Mouse (Mus musculus) forebrain, embryonic 16.5 days (tissue): ENCODE measurements at regions not wholly inside any gene's neighbourhood (a gene's known extent, or its start where the extent isn't known, plus 50 kb on each side); places are given as distances from the start of the nearest gene placed in this dataset.

ENCODE experiments used
- ATAC-seq: fragments of 200-750 bp; cut with Nextera tagmentation; 2 replicates; pipeline ENCODE4 v1.8.0; 2017; ENCODE audit warnings: mild to moderate bottlenecking, moderate library complexity
- H3K27ac ChIP-seq: fragments of 300-500 bp; sonication (generic); 2 replicates; pipeline ENCODE4 v1.5.1; 2014; ENCODE audit warnings: low read length, control low read depth
- H3K27me3 ChIP-seq: fragments of 300-500 bp; sonication (generic); replicated peaks from 2 replicates; pipeline ENCODE4 v1.6.1; 2014; ENCODE audit warnings: low read length; ENCODE audit not compliant: control insufficient read depth, insufficient read depth
- H3K36me3 ChIP-seq: fragments of 300-500 bp; sonication (generic); 2 replicates; pipeline ENCODE4 v1.6.1; 2014; ENCODE audit not compliant: control insufficient read depth, insufficient read depth
- H3K4me1 ChIP-seq: fragments of 300-500 bp; sonication (generic); replicated peaks from 2 replicates; pipeline ENCODE4 v1.6.1; 2014; ENCODE audit warnings: low read length; ENCODE audit not compliant: control insufficient read depth, insufficient read depth
- H3K4me2 ChIP-seq: fragments of 300-500 bp; sonication (generic); 2 replicates; pipeline ENCODE4 v1.6.1; 2014; ENCODE audit warnings: mild to moderate bottlenecking, low read length, control low read depth
- H3K4me3 ChIP-seq: fragments of 300-500 bp; sonication (generic); replicated peaks from 2 replicates; pipeline ENCODE4 v1.5.1; 2014; ENCODE audit warnings: mild to moderate bottlenecking, low read length, control low read depth
- H3K9ac ChIP-seq: fragments of 300-500 bp; sonication (generic); replicated peaks from 2 replicates; pipeline ENCODE4 v1.6.1; 2014; ENCODE audit warnings: low read depth, low read length, control low read depth
- H3K9me3 ChIP-seq: fragments of 300-500 bp; sonication (generic); 2 replicates; pipeline ENCODE4 v1.6.1; 2016; ENCODE audit warnings: low read length; ENCODE audit not compliant: control insufficient read depth
- WGBS: fragments of 180-500 bp; shearing (Covaris S2); extraction: QIAGEN DNeasy Blood & Tissue Kit; methylation state at CpG from one replicate; pipeline ENCODE4 v1.1.7; 2014; 5-methylcytosine and 5-hydroxymethylcytosine counted together

DNA sequence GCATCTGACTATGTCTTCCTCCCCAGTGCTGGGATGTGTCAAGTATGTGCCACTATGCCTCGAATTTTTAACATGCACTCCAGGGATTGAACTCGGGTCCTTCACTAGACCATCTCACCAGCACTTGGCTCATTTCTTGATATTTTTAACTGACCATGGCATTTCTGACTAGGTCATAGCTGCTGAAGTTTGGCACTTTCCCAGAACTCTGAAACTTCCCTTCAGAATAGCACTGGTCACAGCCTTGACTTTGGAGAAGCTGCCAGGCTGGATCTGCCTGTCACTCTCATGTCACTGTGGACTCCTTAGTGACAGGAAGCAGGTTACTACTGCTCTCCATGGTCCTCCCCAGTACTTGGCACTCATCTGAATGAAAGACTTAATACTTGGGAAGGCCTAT lies 146.7 kb downstream of the Ppp4r2 start:
- no peak for ATAC-seq
- Histone ChIP-seq H3K4me2 (no peak overlapping the region), H3K36me3 (no peaks in the 10 kb centered on the region), H3K4me1 (peaks cover 8% of the 10 kb centered on the region), H3K4me3 (no peak overlapping the region), H3K9ac (no peak overlapping the region), H3K9me3 (no peaks in the 10 kb centered on the region), H3K27ac (no peak overlapping the region), H3K27me3 (no peaks in the 10 kb centered on the region)
- WGBS = 88% methylated on average over 2 of the region's 2 CpGs

DNA sequence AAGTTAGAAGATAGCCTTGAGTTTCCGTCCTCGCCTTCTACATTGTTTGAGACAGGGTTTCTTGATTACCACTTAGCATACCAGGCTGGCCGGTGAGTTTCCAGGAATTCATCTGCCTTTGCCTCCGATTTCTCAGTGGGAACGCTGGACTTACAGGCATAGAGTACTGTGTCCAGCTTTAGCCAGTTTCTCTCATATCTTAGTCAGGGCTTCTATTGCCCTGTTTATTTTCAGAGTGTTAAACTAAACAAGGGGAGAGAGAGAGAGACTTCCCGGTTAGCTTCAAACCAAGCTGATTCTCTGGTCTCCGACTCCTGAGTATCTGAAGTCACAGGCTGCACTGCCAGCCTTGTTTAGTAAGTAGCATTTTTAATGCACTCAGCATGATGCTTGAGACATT lies 151.4 kb downstream of the Ppp4r2 start:
- no peaks in the 10 kb centered on the region for H3K4me1 ChIP-seq
- no peaks in the 10 kb centered on the region for H3K27me3 ChIP-seq

DNA sequence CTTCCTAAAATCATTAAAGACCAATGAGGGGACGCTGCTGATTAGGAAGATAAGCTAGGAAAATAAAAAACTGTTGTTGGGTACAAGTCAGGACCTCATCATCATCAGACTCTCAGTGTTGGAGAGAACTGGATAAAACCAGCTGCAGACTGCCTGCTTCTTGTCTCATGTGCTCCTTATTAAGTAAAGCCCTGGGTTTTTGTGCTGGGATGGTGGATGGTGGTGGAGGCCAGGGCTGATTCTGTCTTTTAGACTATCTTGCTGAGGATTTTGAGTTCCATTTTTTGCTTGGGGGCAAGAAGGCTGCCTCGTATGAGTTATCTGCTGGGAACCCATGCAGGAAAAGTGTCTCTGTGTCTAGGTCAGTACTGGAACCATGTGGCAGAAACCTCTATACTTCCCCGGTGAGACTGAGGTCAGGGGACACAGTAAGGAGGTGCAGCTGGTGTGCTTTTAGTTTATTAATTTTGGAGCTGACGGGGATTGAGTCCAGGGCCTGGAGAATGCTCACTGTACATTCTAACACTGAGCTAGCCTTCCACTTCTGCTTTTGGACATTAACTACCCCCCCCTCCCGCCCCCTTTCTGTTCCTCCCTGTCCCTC lies 152.0 kb downstream of the Ppp4r2 start:
- no peaks in the 10 kb centered on the region for H3K36me3 ChIP-seq
- no peak for ATAC-seq
- no peaks in the 10 kb centered on the region for H3K4me1 ChIP-seq
- H3K9me3 ChIP-seq = no peaks in the 10 kb centered on the region
- 77% methylated on average over 5 of the region's 5 CpGs for WGBS
- H3K27ac ChIP-seq = no peak overlapping the region
- H3K27me3 ChIP-seq = no peaks in the 10 kb centered on the region
- H3K9ac ChIP-seq = no peak overlapping the region
- H3K4me2 ChIP-seq = no peak overlapping the region
- no peak overlapping the region for H3K4me3 ChIP-seq

More for the DNA sequence above, 151.4 kb downstream of the Ppp4r2 start:
- ATAC-seq = no peak
- Histone ChIP-seq H3K9ac (no peak overlapping the region), H3K9me3 (no peaks in the 10 kb centered on the region), H3K4me3 (no peak overlapping the region), H3K4me2 (no peak overlapping the region), H3K36me3 (no peaks in the 10 kb centered on the region), H3K27ac (no peak overlapping the region)
- 79% methylated on average over 7 of the region's 7 CpGs for whole genome bisulfite sequencing

DNA sequence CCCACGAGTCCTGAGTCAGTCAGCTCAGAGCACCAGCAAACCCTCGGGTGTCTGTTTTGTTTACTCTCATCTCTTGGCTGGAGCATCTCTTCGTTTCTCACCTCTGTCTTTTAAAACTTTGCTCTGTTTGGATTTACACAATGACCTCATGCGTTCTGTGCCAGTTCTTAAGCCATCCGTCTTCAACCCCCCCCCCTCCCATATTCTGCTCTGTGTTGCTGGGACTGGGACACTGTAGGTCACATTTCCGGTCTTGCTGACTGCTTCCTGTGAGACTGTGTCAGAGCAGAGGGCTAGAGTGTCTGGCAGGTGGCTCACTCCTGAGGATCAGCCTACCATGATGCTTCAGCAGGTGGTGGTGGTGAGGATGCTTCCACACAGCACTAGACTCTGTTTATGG lies 155.1 kb downstream of the Ppp4r2 start:
- Histone ChIP-seq H3K27me3 (no peaks in the 10 kb centered on the region), H3K4me1 (no peaks in the 10 kb centered on the region), H3K9ac (no peak overlapping the region), H3K27ac (no peak overlapping the region), H3K4me2 (no peak overlapping the region), H3K36me3 (no peaks in the 10 kb centered on the region), H3K9me3 (no peaks in the 10 kb centered on the region), H3K4me3 (no peak overlapping the region)
- ATAC-seq = no peak
- 75% methylated on average over 6 of the region's 6 CpGs for WGBS

DNA sequence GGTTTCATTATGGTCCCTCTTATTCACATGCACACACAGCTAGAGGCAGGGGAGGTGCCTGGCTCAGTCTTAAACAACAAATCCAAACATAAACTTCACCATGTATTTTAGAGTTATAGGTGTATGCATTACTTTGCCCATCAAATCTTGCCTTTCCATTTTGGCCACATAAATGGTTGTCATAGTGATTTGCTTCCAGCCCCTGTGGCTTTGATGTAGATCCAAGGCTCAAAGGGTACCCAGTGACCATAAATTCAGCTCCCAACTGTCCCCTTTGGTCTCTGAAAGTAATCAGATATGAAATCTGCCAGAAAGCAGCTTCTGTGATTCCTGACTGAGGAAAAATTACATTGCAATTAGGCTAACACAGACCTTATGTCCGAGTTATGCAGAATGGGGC lies 160.0 kb downstream of the Ppp4r2 start:
- Histone ChIP-seq H3K4me1 (peaks cover 5% of the 10 kb centered on the region; the same call in 1 of the 2 replicates), H3K27me3 (no peaks in the 10 kb centered on the region), H3K4me3 (no peak overlapping the region), H3K4me2 (no peak overlapping the region), H3K9ac (no peak overlapping the region), H3K27ac (no peak overlapping the region), H3K36me3 (no peaks in the 10 kb centered on the region), H3K9me3 (no peaks in the 10 kb centered on the region)
- WGBS = 89% methylated on average over 1 of the region's 1 CpGs
- no peak for ATAC-seq

DNA sequence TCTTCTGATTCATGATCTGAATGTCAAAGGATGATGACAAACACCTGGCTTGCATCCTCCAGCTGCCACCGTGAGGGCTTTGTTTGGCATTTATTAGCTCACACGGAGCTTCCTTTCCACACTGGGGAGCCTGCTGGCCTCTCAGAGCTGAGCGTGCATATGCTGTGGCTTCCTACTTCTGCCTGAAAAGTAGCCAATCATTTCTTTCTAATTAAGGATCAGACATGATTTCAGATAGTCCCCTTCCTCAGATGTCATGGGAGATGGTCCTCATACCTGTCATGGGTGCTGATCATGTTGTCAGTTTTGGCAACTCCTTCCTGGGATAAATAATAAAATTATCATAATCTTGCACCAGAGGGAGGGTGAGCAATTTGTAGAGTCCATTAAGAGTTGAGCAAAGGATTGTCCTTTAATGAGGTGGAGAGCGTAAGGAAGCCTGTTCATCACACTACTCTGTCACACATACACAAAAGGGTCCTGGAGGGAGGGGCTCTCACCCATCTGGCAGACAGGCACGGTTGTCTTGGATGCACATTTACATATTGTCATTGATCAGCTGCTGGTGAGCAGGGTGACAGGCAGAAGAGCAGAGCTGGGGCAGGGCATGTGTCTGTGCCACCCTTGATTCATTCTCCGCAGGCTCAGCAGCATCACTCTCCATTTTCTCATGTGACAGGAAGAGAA lies 162.6 kb downstream of the Ppp4r2 start:
- Histone ChIP-seq H3K4me3 (no peak overlapping the region), H3K4me1 (peaks cover 5% of the 10 kb centered on the region; the same call in 1 of the 2 replicates), H3K9me3 (no peaks in the 10 kb centered on the region), H3K4me2 (no peak overlapping the region), H3K9ac (no peak overlapping the region), H3K27ac (no peak overlapping the region), H3K36me3 (no peaks in the 10 kb centered on the region), H3K27me3 (no peaks in the 10 kb centered on the region)
- 27% methylated on average over 6 of the region's 6 CpGs for WGBS
- peak; percentile 81 for ATAC-seq

DNA sequence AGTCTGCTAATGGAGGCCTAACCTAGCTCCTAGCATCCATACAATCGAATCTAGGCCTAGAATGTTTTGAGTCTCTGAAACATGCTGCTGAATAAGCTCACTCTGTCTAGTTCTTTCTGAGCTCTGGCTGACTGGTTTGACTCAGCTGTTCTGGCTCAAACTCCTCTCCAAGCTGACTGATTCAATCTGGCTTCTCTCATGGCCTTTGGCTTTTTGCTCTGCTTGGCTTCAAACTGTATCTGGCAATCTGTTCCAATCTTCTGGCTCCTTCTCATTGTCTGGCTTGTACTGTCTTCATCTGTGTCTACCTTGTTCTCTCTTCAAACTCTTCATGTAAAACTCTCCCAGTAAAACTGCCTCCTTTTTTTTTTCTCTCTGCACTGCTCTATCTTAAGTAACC lies 164.9 kb downstream of the Ppp4r2 start:
- H3K27me3 ChIP-seq = no peaks in the 10 kb centered on the region
- H3K4me2 ChIP-seq = no peak overlapping the region
- H3K36me3 ChIP-seq = no peaks in the 10 kb centered on the region
- H3K9ac ChIP-seq = no peak overlapping the region
- no peak for ATAC-seq
- no peaks in the 10 kb centered on the region for H3K9me3 ChIP-seq
- no peak overlapping the region for H3K4me3 ChIP-seq
- peaks cover 5% of the 10 kb centered on the region; the same call in 1 of the 2 replicates for H3K4me1 ChIP-seq
- no peak overlapping the region for H3K27ac ChIP-seq
- WGBS = 68% methylated on average over 1 of the region's 1 CpGs

DNA sequence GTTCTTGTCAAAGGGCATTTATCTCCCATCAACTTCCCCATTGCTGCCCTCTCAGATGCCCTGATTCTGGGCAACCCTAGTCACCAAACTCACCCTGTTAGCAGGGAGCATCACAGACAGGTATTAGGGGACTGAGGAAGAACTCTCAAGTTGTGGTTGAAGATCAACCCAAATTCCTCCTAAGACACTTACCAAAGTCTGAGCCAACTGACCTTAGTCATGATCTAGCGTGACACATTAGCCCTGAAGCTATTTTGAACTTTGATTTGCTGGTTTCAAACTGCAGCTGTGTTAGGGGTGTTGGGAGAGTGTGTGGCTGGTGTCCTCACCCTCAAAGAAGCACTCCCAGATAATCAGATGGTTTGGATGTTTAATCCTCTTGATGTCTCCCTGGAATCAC lies 170.5 kb downstream of the Ppp4r2 start:
- ATAC-seq = no peak
- WGBS = 87% methylated on average over 1 of the region's 1 CpGs
- Histone ChIP-seq H3K36me3 (no peaks in the 10 kb centered on the region), H3K4me1 (no peaks in the 10 kb centered on the region), H3K4me3 (no peak overlapping the region), H3K4me2 (no peak overlapping the region), H3K27me3 (no peaks in the 10 kb centered on the region), H3K9ac (no peak overlapping the region), H3K27ac (no peak overlapping the region), H3K9me3 (no peaks in the 10 kb centered on the region)

DNA sequence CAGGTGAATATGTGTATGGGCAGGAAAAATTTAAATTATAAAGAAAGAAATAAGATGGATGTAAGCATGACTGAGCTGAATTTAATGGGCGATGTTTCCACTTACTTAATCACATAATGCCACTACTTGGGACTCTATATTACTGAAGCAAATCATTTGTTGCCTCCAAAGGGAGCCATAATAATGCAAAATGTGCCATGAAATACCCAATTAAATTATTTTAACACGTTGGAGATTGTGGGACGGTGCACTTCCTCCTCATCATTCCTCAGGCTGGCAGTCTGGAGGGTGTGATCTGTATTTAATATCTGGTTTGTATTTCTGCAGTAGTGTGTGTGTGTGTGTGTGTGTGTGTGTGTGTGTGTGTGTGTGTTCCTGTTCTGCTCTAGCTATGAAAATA lies 188.2 kb downstream of the Ppp4r2 start:
- no peaks in the 10 kb centered on the region for H3K27me3 ChIP-seq
- WGBS = 57% methylated on average over 3 of the region's 3 CpGs
- H3K4me1 ChIP-seq = no peaks in the 10 kb centered on the region
- H3K9ac ChIP-seq = no peak overlapping the region
- H3K4me3 ChIP-seq = no peak overlapping the region
- H3K9me3 ChIP-seq = no peaks in the 10 kb centered on the region
- H3K27ac ChIP-seq = no peak overlapping the region
- H3K36me3 ChIP-seq = no peaks in the 10 kb centered on the region
- no peak overlapping the region for H3K4me2 ChIP-seq
- ATAC-seq = no peak
